Mouse (Mus musculus): ENCODE measurements around the gene Vgll4. TPM values are rescaled to one million over a fixed set of nuclear protein-coding genes. Genes with fewer than 3 reads are reported as not detected.
"Not testable (repeated sequence)": the region's sequence is repeated elsewhere in the genome, so short reads cannot be mapped to it uniquely, and the experiment has no call there.

Vgll4 gene
- total RNA-seq, 2 experiments from 2014 or later = 54.7 to 57.4 TPM

DNA sequence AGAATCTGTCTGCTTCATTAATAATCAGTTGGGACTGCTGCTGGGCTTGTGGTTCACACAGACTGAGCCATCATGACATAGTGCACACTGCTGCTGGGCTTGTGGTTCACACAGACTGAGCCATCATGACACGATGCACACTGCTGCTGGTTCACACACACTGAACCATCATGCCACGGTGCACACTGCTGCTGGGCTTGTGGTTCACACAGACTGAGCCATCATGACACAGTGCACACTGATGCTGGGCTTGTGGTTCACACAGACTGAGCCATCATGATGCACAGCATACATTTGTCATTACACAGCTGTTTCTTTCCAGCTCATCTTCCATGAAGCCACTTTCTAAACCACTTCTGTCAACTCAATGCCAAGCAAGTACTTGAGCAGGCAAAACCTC is 30.1 kb downstream of the Vgll4 start:
- no peak for DNase-seq

- DNase-seq = no peak
Measured at GRCm38 (mm10) chr6:114936941-114937313, 32.9 kb downstream of the Vgll4 start.

- no peak for DNase-seq
Measured at GRCm38 (mm10) chr6:114936297-114936940, 33.4 kb downstream of the Vgll4 start.

GRCm38 (mm10) chr6:114935362-114935761 is 34.4 kb downstream of the Vgll4 start:
- DNase-seq = no peak

DNA sequence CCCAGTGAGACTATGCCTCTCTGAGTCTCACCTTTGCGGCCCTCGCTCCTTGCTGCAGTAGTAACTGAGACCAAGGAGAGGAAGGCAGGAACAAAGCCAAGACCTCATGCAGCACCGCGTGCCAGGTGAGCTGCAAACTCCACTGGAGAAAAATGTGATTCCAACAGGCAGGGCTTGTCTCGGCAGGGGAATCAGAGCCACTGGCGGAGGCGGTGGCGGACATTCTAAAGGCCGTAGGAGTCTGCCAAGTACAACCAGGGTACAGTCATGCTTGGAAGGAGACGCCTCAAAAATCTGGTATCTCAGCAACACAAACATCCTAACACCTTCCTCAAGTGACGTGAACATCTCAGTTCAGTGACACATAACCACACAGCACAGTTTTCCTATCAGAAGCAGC is 35.7 kb downstream of the Vgll4 start:
- no peak for DNase-seq

DNA sequence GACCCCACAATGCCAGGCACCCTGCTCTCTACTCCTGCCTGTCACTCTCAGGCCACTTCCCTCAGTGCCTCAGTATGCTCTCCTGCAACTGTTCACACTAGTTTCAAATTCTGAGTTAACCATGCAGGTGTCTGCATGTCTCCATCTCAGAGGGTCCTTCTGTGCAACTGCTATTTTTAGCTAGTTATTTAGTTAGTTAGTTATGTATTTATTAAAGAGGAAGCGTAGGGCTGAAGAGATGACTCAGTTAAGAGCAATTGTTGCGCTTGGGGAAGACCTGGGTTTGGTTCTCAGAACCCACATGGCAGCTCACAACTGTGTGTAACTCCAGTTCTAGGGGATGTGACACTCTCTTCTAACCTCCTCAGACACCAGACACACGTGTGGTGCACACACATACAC is 36.8 kb downstream of the Vgll4 start:
- DNase-seq = no peak

DNA sequence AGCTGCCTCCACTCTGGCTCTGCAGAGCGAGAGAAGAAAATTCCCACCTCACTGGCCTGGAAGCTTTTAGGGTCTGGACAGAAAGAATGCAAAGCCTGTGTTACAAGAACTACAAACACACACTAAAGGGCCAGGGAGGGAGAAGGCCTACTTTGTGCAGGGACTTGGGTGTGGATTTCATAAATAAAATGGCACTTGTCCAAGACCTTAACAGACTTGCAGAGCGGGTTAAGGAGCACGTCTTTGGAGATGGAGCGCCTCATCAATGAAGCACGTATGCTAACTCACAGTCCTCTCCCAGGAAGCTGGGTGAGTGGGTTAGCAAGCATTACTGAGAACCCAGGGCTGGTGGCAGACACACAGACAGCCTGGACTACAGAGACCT is 37.7 kb downstream of the Vgll4 start:
- DNase-seq = no peak

- DNase-seq = peak; percentile 15 to 40
Measured at GRCm38 (mm10) chr6:114931212-114932115, 38.3 kb downstream of the Vgll4 start.

DNA sequence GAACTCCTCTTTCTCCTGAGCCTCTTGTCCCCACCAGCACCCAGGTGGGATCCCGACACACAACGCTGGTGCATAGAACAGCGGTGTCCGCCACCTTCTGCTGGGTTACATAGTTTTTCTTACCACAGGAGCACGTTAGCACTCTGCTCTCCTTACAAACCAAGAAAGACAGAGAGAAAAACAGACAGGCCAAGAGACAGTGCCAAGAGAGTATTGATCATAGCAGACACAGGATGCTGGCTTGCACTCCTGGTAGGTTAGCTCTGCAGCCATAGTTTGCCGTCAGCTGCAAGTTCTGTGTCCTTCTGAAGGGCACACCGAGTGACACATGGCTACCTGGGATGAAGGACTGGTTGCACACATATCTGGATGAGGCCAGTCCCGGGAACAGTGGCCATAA is 39.1 kb downstream of the Vgll4 start:
- no peak for DNase-seq

GRCm38 (mm10) chr6:114930038-114930591 is 39.7 kb downstream of the Vgll4 start:
- DNase-seq = peak; percentile 36 to 72

GRCm38 (mm10) chr6:114929346-114929745 is 40.4 kb downstream of the Vgll4 start:
- peak in 1 of 2 experiments; percentile 31 for DNase-seq

- peak; percentile 70 to 72 for DNase-seq
Measured at GRCm38 (mm10) chr6:114928462-114928861, 41.3 kb downstream of the Vgll4 start.

- DNase-seq = no peak
Measured at GRCm38 (mm10) chr6:114927400-114927799, 42.4 kb downstream of the Vgll4 start.

GRCm38 (mm10) chr6:114926369-114927157 is 43.2 kb downstream of the Vgll4 start:
- DNase-seq = peak; percentile 47 to 51

DNA sequence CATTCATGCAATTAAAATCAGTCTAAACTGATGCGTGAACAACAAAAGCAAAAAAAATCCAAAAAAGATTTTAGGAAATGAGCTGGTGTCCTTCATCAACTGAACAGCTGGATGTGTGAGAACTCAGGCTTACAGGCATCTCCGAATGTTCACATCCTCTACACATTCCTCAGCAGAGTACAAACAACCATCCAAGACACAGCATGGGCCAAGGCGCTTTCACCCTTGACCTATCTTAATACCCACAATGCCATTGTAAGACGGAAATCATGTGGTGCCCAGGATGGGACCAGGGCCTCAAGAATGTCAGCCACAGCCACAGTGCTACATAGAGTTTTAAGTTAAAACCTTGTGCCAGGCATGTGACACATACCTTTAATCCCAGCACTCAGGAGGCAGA is 44.6 kb downstream of the Vgll4 start:
- DNase-seq = no peak

- not testable (repeated sequence) for DNase-seq
Measured at GRCm38 (mm10) chr6:114922355-114923096, 47.3 kb downstream of the Vgll4 start.

GRCm38 (mm10) chr6:114921632-114922354 is 48.0 kb downstream of the Vgll4 start:
- DNase-seq = peak; percentile 91 to 93

DNA sequence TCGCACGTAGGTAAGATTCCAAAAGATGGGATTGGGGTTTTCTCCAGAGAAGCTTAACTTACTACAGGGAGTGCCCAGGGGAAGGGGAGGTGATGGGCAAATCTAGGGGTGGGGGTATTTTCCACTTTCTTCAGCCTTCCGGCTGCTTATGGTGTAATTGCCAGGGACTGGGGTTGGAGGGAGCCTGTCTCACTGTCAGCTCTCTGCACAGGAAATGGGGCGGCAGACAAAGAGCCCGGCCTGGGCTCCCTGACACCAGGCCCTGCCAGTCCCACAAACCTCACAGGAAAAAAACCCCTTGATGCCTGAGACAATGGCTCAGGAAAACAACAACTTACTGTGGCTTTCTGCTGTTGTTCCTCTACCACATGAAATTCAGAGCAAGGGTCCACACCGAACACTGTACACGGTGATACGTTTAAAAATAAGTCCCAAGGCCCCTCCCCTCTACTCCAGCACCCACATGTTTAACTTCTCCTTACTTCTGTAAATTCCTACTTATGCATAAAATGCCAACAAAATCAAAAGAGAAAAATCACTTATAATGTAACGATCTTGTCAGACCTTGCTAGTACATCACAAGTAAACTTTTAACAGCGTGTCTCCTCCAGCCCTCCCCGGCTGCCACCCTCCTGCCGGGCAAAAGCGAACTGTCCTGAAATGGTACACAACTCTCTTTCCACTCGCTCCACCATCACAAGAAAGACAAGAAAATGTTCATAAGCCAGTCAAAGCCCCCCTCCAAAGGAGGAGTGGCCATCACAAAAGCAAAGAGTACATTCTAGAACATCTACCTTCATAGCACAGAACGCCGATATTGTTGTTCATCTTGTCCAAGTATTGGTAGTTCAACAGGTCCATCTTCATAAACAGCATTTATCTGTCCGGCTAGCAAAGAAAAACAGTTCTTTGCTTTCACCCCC is 49.0 kb downstream of the Vgll4 start:
- peak; percentile 63 to 72 for DNase-seq

- peak; percentile 38 to 61 for DNase-seq
Measured at GRCm38 (mm10) chr6:114919670-114920313, 50.0 kb downstream of the Vgll4 start.
